Mouse (Mus musculus) brain, embryonic 14.5 days (tissue): ENCODE measurements at regions not wholly inside any gene's neighbourhood (a gene's known extent, or its start where the extent isn't known, plus 50 kb on each side); places are given as distances from the start of the nearest gene placed in this dataset.
"Not testable (repeated sequence)": the region's sequence is repeated elsewhere in the genome, so short reads cannot be mapped to it uniquely, and the experiment has no call there.

Experiments used
- DNase-seq: peaks from one replicate; pipeline ENCODE4 v3.0.0-alpha.2; 2011; ENCODE audit warnings: low read depth
- CTCF ChIP-seq: fragments of 200-500 bp; IDR thresholded peaks from 2 replicates; pipeline ENCODE4 v1.5.1; 2012; ENCODE audit warnings: inconsistent platforms, mild to moderate bottlenecking, moderate library complexity, borderline replicate concordance; ENCODE audit not compliant: insufficient read depth, insufficient read length; ENCODE audit errors: extremely low read depth
- POLR2A ChIP-seq: fragments of 200-500 bp; IDR thresholded peaks from 2 replicates; pipeline ENCODE4 v1.6.1; 2012; ENCODE audit warnings: mild to moderate bottlenecking, inconsistent platforms, borderline replicate concordance; ENCODE audit not compliant: poor library complexity, insufficient read depth, insufficient read length, severe bottlenecking; ENCODE audit errors: extremely low read depth

GRCm38 (mm10) chr14:17055741-17056140 is 236.8 kb upstream of the Rarb start:
- DNase-seq, result no peak
- no peak for TF ChIP-seq POLR2A
- no peak for TF ChIP-seq CTCF

GRCm38 (mm10) chr14:17054381-17054780 is 235.4 kb upstream of the Rarb start:
- no peak for DNase-seq
- TF ChIP-seq CTCF (no peak), POLR2A (no peak)

- TF ChIP-seq CTCF (no peak), POLR2A (no peak)
Observed at GRCm38 (mm10) chr14:17046808-17047207, 227.9 kb upstream of the Rarb start.

GRCm38 (mm10) chr14:17045426-17046132 is 226.6 kb upstream of the Rarb start:
- no peak for TF ChIP-seq POLR2A
- TF ChIP-seq CTCF, result no peak
- no peak for DNase-seq

More at GRCm38 (mm10) chr14:17046808-17047207, 227.9 kb upstream of the Rarb start:
- DNase-seq, result no peak

- no peak for TF ChIP-seq CTCF
- no peak for TF ChIP-seq POLR2A
- peak; percentile 39 for DNase-seq
Observed at GRCm38 (mm10) chr14:17020603-17021356, 201.8 kb upstream of the Rarb start.

- no peak for TF ChIP-seq CTCF
- no peak for TF ChIP-seq POLR2A
- peak; percentile 14 for DNase-seq
Observed at GRCm38 (mm10) chr14:17012931-17013330, 194.0 kb upstream of the Rarb start.

- no peak for DNase-seq
- no peak for TF ChIP-seq CTCF
- TF ChIP-seq POLR2A, result no peak
Observed at GRCm38 (mm10) chr14:17012200-17012599, 193.2 kb upstream of the Rarb start.

- peak; percentile 18 for DNase-seq
- no peak for TF ChIP-seq CTCF
- no peak for TF ChIP-seq POLR2A
Observed at GRCm38 (mm10) chr14:17005194-17006018, 186.4 kb upstream of the Rarb start.

- DNase-seq, result no peak
- TF ChIP-seq POLR2A (no peak), CTCF (no peak)
Observed at GRCm38 (mm10) chr14:17004714-17005113, 185.8 kb upstream of the Rarb start.

GRCm38 (mm10) chr14:16996716-16997115 is 177.8 kb upstream of the Rarb start:
- no peak for TF ChIP-seq CTCF
- DNase-seq, result no peak

- DNase-seq, result not testable (repeated sequence)
Observed at GRCm38 (mm10) chr14:16970911-16971310, 152.0 kb upstream of the Rarb start.
